Mouse (Mus musculus): Measurements from ENCODE around the gene Gm3424.
"Not testable (repeated sequence)": the region's sequence is repeated elsewhere in the genome, so short reads cannot be mapped to it uniquely, and the experiment has no call there.

Gm3424 gene

DNA sequence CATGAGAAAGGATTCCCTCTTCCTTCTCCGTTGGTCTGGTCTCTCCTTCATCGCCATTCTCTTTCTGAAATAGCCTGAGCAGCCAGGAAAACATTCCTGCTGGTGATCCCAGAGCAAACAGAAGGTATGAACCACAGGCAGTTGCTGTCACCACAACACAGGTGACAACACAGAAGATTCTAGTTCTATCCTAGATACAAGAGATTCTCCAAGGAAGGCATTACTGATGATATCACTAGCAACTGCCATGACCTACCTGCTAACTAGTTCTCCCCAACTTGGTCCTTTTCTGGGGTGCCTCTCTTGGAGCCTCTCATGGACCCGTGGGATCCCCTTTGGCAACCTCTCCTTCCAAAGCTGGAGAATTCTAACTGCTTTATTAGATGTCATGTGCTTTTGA is at the start of gene Gm3424:
TSS of gene Gm3424 (minus strand) at position 101 of the 400 bp plus-strand sequence.
- DNase-seq (ENCODE audit: low spot score in 2 of 2): not testable (repeated sequence)

DNA sequence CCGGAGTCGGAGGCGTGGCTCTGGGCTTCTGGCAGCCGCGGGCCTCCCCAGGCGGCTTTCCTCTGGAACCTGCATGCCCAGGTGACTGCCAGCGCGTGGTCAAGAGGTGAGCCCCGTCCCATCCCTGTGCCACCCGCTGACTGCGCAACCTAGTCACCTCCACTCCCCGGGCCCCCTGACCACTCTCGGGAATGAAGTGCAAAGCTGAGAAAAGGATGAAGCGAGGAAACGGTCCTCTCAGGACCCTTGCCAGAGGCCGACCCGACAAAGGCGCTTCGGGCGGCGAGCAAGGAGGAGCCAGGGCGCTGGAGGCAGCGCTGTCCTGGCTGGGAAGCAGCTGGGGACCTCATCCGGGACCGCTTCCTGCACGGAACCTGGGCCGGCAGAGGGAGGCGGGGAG is 49.7 kb upstream of the Gm3424 start:
- not testable (repeated sequence) for DNase-seq (ENCODE audit: low spot score in 2 of 2)

- DNase-seq (ENCODE audit: low spot score in 2 of 2): not testable (repeated sequence)
Measured at GRCm38 (mm10) chr14:5879136-5879535, 49.0 kb upstream of the Gm3424 start.

DNA sequence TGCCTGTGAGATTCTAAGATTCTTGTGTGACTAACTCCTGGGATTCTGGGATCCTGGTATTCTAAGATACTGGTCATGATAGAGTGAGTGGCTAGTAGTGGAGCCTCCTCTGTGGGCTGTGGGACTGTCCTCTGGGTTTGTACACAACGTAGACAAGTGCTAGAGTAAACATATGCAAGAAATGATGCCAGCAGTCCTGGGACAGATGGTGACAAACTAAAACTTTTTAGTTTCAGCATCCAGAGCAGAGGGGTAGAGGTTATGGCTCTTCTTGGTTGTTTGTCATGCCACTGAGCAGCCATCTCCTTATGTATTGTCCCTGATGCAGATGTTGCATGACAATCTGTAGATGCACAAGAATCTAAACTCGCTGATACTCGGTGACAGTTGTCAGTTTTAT is 25.8 kb upstream of the Gm3424 start:
- DNase-seq (ENCODE audit: low spot score in 2 of 2): peak in 1 of 2 experiments; percentile 8

DNA sequence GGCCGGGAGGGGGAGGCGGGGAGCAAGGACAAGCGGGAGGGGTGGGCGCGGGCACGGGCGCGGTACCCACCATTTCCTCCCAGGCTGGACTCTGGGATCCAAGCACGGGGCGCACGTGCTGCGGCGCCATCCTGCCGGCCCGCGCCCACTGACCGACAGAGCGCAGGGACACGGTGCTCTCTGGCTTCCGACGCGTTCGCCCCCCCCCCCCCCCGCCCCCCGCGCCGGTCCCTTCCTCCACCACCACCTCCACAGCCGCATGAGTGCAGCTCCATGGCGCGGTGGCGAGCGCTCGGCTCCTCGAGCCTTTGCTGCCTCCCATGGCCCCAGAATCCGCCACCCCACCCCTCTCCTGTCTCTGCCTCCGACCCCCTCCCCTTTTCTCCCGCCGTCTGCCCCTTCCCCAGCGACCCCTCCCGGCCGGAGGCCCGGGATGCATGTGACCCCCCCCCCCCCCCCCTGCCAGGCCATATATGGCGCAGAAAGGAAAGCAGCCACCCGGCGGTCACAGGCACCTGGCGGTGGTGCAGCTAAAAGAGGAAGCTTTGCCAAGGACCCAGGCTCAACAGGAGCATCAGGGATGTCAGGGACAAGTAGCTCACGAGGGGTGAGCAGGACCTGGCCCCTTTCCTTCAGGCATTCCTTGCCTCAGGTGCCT is 17.3 kb downstream of the Gm3424 start:
- DNase-seq (ENCODE audit: low spot score in 2 of 2): not testable (repeated sequence)

DNA sequence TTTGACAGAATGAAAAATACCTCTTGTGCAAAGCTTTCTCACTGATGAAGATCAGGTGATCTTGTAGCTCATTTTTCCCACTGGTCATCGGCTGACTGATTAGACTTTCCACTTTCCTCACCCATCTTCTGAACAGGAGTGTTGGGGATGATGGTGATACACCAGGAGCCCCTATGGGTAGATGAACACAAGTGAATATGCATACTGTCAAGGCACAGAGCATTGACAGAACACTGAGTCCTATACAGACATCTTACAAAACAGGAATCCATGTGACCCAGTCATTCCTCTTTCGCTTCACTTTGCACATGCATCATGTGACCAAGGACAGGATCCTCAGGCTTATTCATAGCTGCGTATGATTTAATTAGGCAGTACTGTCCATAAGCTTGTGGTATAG is 22.2 kb downstream of the Gm3424 start, which contains the start of gene Gm3383:
TSS of gene Gm3383 (minus strand) at position 101 of the 400 bp plus-strand sequence.
- not testable (repeated sequence) for DNase-seq (ENCODE audit: low spot score in 2 of 2)
